Mouse (Mus musculus) thymus, postnatal 25 days (tissue): ENCODE results near the gene Myo1a.
A peak's percentile ranks its signal among the peaks of the same experiment; 100 is the strongest.
"Not testable (repeated sequence)": the region's sequence is repeated elsewhere in the genome, so short reads cannot be mapped to it uniquely, and the experiment has no call there.

ENCODE experiments used
- DNase-seq: peaks from one replicate; pipeline ENCODE4 v3.0.0; 2022

Gene Myo1a

GRCm38 (mm10) chr10:127704766-127705220 lies at the start of gene Myo1a:
Myo1a (plus strand) TSS chr10:127705170.
- no peak for DNase-seq

DNA sequence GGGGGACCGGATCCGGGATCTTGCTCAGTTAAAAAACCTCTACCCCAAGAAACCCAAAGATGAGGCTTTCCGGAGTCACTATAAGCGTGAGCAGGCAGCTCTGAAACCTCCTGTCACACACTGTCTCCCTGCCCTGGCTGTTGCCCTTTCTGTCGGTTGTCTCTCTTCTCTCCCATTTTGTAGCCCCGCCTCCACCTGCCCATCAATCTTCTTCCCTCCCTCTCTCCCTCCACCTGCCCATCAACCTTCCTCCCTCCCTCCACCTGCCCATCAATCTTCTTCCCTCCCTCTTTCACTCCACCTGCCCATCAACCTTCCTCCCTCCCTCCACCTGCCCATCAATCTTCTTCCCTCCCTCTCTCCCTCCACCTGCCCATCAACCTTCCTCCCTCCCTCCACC lies 47.4 kb upstream of the Myo1a start:
- DNase-seq: not testable (repeated sequence)

GRCm38 (mm10) chr10:127658076-127658475 lies 46.9 kb upstream of the Myo1a start:
- no peak for DNase-seq

GRCm38 (mm10) chr10:127659551-127659950 lies 45.4 kb upstream of the Myo1a start:
- no peak for DNase-seq

GRCm38 (mm10) chr10:127661291-127661914 lies 43.6 kb upstream of the Myo1a start:
- DNase-seq: no peak

GRCm38 (mm10) chr10:127661915-127662663 lies 42.9 kb upstream of the Myo1a start:
- peak; percentile 67 for DNase-seq

DNA sequence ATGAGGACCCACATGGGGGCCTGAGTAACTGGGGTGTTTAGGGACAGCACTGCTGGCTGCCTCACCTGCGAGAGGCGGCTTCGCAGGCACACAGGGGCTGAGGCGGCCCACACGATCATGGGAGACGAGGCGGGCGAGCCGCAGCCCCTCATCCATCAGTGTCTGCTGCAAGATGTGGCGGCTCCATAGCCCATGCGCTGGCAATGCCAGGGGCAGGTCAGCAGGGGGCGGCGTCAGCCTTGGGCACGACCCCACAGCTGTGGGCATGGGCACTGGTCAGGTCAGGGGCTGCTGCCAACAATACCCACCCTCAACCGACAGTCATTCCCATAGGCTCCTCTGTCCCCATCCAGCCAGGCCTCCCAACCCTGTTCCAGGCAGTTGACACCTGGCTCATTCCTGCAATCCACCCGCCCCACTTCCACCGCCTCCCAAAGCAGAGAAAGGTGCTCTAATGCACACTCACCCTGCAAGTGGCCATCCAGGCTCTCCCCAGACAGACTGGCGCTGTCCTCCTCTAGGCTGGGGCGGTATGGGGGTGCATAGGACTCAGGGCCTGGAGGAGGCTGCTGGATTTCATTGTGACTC lies 42.2 kb upstream of the Myo1a start:
- DNase-seq: peak; percentile 68

GRCm38 (mm10) chr10:127663590-127663989 lies 41.4 kb upstream of the Myo1a start:
- no peak for DNase-seq

DNA sequence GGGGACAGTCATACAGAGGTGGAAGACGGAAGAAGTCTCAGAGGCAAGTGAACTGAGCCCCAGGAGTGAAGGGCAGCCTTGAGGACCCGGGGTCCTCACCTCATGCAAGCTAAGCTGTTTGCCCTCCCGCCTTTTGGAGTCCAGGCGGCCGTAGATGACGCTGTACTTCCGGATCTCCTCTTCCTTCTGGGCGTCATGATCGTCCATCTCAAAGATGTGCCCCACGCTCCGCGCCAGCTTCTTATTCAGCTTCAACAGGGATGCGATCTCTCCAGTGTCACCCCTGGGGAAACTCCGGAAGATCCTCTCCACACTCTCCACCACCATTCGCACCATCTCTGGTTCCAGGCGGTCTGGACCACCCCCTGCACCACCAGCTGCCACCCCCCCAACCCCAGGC lies 40.8 kb upstream of the Myo1a start:
- no peak for DNase-seq

GRCm38 (mm10) chr10:127664891-127665290 lies 40.1 kb upstream of the Myo1a start:
- DNase-seq: no peak

GRCm38 (mm10) chr10:127665366-127666181 lies 39.4 kb upstream of the Myo1a start:
- DNase-seq: peak; percentile 42

DNA sequence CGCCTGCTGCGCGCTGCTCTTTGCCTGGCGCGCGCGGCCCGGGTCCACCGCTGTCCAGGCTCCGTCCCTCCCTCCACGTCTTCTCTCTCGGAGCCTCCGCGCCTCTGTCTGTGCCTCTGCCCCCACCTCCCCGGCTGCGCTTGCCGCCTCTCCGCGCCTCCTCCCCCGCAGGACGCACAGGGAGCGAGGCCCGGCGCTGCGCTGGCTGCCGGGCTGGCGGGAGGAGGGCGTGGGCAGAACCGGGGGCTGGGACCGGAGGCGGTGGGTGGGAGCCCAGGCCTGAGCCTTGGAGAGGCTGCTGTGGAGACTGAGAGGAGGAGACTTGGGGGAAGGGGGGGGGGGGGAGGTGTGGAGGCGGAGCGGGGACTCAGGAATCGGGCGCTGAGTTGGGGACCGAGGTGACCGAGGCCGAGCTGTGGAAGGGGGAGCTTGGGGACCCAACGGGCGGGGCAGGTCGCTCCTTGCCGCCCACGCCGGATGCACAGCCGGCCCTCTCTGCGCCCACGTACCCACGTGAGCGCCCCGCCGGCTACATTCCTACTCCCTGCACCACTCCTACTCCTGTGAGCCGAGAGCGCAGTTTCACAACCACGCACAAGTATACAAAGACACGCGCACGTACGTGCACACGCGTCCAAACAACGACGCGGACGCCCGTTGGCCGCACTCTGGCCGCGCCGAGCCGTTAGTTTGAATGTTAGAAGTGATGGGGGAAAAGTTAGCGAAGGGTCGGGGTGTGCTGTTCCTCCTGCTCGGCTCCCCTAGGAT lies 38.3 kb upstream of the Myo1a start, which contains the start of gene Nemp1:
Gene Nemp1, plus strand, starts transcription at position 401 of the 768 bp plus-strand sequence.
- DNase-seq: peak; percentile 73

GRCm38 (mm10) chr10:127667269-127668092 lies 37.5 kb upstream of the Myo1a start:
- DNase-seq: peak; percentile 34

DNA sequence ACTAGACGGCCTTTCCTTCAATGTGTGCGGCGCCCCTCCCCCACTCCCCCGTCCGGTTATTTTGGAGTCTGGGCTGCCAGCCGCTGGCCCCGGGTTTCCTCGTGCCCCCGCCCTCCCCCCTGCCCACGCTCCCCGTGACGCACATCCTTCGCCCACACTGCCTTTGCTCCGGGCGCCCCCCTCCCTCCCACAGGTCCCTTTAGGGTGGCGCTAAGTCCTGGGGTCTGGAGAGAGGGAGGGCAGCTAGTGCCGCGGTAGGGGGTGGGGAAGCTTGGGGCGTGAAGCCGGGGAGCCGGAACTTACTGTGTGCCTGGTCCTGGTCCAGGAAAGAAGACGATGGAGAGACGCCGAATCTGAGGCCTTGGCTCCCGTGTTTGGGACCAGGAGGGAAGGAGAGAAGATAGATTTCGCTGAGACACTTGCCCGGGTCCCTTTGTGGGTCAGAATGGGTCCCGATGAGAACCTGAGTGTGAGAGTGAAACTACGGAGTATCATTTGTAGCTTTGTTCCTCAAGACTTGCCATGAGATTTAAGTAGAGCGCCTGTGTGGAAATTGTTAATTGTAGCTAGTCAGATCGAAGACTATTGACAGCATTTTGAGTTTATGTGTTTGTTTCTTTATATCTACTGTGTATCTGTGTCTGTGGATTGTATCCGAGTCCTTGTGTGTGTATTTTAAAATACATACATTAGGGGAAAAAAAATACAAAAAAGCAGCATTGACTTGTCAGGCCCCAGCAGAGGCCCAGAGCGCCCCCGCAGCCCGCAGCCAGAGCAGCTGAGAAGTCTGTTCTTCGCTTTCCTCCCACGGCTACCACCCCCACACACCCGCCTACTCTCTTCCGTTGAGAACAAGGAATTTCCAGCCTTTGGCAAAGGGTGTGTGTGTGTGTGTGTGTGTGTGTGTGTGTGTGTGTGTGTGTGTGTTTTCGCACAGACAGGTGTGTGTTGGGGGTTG lies 36.6 kb upstream of the Myo1a start, which contains the start of gene Nab2:
Gene Nab2, minus strand, starts transcription at position 476 of the 958 bp plus-strand sequence.
- DNase-seq: peak; percentile 86

DNA sequence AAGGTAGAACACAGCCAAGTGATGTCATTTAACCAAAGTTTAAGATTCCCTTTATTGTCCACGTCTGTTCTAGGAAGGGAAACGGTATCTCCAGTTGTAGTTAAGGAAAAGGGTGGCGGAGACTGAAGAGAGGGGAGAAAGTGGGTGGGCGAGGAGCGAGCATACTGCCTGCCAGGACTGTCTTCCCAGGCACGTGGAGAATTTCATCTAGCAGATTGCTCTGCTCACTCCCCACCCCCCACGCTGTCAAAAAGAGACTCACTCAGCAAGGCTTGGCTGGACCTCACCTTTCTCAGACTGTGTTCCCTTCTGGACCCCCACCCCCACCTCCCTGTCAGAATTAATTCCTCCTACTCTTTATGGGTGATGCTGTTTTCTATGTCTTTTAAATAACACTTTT lies 35.8 kb upstream of the Myo1a start:
- DNase-seq: no peak

- DNase-seq: no peak
These were observed 34.8 kb upstream of the Myo1a start for GRCm38 (mm10) chr10:127670185-127670584.

DNA sequence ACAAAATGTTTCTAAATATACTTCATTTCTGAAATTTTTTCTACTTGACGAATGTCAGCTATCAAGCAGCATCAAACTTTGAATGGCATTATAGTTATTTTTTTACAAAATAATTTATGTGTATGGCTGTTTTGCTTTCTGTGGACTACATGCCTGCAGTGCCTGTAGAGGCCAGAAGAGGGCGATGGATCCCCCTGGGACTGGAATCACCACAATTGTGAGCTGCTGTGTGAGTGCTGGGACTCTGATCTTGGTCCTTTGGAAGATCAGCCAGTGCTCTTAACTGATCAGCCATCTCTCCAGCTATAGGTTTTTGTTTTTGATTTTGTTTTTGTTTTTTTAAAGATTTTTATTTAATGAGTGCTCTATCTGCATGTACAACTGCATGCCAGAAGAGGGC lies 33.7 kb upstream of the Myo1a start:
- DNase-seq: peak; percentile 54

DNA sequence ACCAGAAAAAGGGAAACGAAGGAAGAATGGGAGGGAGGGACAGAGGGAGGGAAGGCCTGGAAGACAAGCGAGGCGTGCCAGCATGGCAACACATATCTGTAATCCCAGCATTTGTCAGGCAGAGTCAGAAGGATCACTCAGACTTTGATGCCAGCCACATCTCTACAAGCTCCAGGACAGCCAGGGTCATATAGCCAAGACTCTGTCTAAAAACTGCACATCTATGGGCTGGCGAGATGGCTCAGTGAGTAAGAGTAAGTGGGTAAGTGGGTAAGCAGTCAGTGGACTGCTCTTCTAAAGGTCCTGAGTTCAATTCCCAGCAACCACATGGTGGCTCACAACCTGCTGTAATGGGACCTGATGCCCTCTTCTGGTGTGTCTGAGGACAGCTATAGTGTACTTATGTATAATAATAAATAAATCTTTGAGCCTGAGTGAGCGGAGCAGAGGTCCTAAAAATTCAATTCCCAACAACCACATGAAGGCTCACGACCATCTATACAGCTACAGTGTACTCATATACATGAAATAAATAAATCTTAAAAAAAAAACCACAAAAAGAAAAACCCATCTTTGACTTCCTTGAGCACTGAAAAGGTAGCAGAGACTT lies 30.8 kb upstream of the Myo1a start:
- DNase-seq: no peak

DNA sequence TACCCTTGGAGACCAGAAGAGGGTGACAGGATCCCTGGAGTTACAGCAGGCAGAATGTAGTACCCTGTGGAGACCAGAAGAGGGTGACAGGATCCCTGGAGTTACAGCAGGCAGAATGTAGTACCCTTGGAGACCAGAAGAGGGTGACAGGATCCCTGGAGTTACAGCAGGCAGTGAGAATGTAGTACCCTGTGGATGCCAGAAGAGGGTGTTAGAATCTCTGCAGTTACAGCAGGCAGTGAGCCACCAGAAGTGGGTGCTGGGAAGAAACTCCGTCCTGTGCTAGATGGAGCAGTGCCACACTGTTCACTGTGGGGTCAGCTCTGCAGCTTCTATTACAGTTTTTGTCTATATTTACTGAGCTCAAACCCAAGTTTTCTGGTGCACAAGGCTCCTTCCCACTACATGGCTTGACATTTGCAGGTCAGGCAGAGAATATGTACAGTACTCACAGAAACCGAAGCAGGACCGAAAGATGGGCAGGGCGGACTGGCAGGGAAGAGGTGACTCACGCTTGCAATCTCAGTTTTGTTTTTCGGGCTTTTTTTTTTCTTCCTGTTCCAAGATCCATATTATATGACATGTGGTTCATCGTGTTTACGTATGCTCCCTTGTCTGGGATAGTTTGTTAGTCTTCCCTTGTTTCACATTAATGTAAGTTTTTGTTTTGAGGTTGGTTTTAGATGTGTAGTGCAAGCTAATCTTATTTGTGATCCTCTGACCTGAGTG lies 30.0 kb upstream of the Myo1a start:
- peak; percentile 78 for DNase-seq
